Mouse (Mus musculus) ovary, postnatal 14 days (tissue): Measurements from ENCODE around the gene Nav3.
A peak's percentile ranks its signal among the peaks of the same experiment; 100 is the strongest.

Experiments
- DNase-seq: peaks from one replicate; pipeline ENCODE4 v3.0.0; 2022; ENCODE audit warnings: low spot score

Gene Nav3

DNA sequence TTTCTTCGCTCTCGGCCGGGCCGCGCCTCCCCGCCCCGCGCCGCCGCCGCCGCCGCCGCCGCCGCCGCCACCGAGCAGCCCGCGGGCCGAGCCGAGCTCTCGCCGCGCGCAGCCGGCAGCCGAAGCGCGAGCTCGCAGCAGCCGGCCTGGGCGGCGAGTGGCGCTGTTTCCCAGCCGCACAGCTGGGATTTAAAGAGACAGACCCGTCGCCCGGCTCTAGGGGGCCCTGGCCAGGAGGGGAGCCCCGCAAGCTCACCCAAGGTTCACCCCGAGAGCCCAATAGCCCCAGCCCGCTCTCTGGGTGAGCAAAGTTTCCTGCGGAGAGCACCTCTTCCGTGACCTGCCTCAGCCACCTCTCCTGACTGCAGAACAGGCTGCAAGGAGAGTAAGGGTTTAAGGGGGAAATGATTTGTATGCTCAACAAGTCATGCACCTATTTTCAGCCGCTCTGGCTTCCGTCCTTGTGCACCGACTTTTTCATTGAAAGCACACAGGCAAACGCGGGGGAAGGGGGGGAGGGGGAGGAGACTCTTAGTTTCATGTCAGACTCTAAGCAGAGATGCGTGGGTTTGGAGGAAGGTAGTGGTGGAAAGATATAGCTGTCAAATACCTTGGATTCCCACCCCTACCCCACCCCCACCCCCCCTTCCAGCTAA is at the start of gene Nav3:
Gene Nav3, minus strand, starts transcription at position 367 of the 656 bp plus-strand sequence.
- DNase-seq: peak; percentile 37

- DNase-seq: no peak
Measured at GRCm38 (mm10) chr10:110485306-110485705, 29.3 kb upstream of the Nav3 start.

DNA sequence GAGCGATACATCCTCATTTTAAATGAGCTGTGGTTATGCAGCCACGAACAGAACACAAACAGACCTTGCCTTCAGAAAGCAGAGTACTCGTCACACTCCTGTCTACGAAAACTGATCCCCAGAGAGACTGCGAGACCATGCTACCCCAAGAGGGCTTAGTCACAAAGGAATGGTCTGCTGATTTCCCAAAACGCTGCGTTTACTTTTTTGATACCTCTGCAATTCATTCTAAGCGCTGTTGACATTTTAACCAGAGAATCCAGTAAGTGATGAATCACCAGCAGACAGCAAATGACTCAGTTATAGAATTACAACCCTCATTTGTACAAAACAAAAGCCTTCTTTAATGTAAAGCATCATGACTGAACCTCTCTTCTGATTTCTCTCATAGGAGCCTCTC is 28.8 kb upstream of the Nav3 start:
- no peak for DNase-seq

- no peak for DNase-seq
Measured at GRCm38 (mm10) chr10:110479189-110479588, 23.2 kb upstream of the Nav3 start.

GRCm38 (mm10) chr10:110477689-110478314 is 21.8 kb upstream of the Nav3 start:
- no peak for DNase-seq

- DNase-seq: no peak
Measured at GRCm38 (mm10) chr10:110474107-110474506, 18.1 kb upstream of the Nav3 start.

GRCm38 (mm10) chr10:110469445-110469844 is 13.4 kb upstream of the Nav3 start:
- DNase-seq: no peak

DNA sequence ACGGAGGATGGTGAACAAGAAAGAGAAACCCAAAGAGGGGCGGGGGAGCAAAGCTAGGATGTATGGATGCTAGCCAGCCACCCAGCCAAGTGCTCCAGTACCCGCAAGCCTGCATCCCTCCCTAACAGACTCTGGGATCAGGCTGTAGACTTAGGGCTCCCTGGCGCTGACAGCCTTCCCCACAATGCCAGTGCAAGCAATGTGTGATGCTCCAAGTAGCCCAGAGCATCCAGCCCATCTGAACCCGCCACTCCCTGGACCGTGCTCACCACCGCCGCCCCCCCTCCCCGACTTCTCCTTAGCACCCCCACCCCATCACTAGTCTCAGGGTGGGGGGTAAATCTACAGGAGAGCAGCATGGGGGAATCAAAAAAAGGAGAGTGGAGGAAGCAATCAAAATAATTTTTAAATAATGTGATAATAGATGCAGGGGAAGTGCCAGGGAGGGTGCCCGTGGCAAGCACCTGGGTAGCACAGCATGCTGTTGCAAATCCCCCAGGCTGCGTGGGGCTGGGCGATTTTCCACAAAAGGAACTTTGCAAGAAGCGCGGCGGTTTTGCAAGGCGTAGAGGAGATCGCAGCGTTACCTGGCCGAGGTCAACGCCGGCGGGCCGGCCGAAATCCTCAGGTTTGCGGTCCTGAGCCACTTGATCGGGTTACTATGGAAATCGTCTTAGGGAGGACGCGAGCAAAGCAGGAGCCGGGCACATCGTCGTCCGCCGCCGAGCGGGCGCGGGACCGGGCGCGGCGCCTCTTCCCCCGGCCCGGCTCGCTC is 754 bp downstream of the Nav3 start:
- DNase-seq: peak; percentile 14

DNA sequence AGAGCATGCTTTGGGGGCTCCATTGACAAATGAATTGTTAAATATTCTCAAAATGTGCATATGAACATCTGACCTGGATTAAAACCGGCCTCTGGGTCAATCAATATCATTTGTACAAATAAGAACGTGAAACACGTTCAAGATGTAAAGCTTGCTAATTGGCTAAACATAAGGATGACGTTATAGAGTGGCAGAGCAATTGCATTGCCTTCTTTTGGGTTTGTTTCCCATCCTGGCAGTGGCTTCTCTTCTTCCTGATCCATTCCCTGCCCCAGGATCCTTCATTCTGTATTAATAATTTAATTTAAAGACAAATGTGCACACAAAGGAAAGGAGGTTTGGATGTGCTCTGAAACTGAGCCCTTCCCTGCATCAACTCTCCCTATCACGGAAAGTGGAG is 2.4 kb downstream of the Nav3 start:
- DNase-seq: no peak

GRCm38 (mm10) chr10:110440396-110440795 is 15.6 kb downstream of the Nav3 start:
- DNase-seq: no peak

- no peak for DNase-seq
Measured at GRCm38 (mm10) chr10:110431078-110431477, 24.9 kb downstream of the Nav3 start.

- no peak for DNase-seq
Measured at GRCm38 (mm10) chr10:110429578-110429977, 26.4 kb downstream of the Nav3 start.

GRCm38 (mm10) chr10:110429052-110429451 is 27.0 kb downstream of the Nav3 start:
- DNase-seq: no peak

GRCm38 (mm10) chr10:110421533-110421932 is 34.5 kb downstream of the Nav3 start:
- no peak for DNase-seq

- no peak for DNase-seq
Measured at GRCm38 (mm10) chr10:110417003-110417402, 39.0 kb downstream of the Nav3 start.

- no peak for DNase-seq
Measured at GRCm38 (mm10) chr10:110415624-110416023, 40.4 kb downstream of the Nav3 start.

- no peak for DNase-seq
Measured at GRCm38 (mm10) chr10:110413281-110413897, 42.6 kb downstream of the Nav3 start.

- DNase-seq: no peak
Measured at GRCm38 (mm10) chr10:110402950-110403349, 53.1 kb downstream of the Nav3 start.

DNA sequence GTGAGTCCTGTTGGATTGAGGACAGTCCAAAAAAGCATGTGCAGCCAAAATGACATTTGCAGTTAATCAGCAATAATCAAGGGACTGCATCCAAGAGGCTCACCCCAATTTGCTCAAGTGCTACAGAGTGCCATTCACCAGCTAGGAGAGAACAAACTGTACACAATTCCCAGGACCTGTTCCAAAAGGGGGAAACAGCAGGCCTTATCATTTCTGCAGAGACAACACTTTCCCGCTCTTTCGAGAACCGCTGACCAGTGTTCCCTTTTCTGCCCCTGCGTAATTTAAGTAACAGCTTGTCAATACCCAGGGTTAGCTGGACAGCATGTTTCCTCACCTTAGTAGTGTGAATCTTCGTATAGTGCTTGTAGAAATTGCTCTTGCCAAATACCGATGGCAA is 55.4 kb downstream of the Nav3 start:
- DNase-seq: no peak

- no peak for DNase-seq
Measured at GRCm38 (mm10) chr10:110398643-110399042, 57.4 kb downstream of the Nav3 start.

GRCm38 (mm10) chr10:110386476-110387197 is 69.4 kb downstream of the Nav3 start:
- DNase-seq: no peak
